Mouse (Mus musculus) adrenal gland, adult 2 months (tissue): ENCODE measurements at regions not wholly inside any gene's neighbourhood (a gene's known extent, or its start where the extent isn't known, plus 50 kb on each side); places are given as distances from the start of the nearest gene placed in this dataset.
"Not testable (repeated sequence)": the region's sequence is repeated elsewhere in the genome, so short reads cannot be mapped to it uniquely, and the experiment has no call there.

ENCODE experiments used
- DNase-seq: peaks from one replicate; pipeline ENCODE4 v3.0.0; 2021

DNA sequence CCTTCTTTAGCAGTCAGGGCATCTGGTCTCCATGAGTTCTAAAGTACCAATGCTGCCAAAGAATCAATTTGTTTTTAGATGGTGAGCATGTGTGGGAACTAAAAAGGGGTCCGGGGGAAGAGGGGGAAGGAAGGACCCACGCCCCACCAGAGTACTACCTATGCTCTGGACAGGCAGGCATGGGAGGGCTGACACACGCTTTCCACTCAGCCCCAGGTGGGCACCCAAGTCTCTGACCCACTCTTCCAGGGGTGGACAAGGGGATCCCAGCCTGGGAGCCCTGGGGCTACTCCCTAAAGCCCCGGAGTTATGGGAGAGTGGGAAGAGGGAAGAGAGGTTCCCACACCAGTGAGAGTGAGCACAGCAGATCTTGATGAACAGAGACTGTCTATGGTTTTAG lies 1446.9 kb downstream of the Zfp704 start:
- no peak for DNase-seq

DNA sequence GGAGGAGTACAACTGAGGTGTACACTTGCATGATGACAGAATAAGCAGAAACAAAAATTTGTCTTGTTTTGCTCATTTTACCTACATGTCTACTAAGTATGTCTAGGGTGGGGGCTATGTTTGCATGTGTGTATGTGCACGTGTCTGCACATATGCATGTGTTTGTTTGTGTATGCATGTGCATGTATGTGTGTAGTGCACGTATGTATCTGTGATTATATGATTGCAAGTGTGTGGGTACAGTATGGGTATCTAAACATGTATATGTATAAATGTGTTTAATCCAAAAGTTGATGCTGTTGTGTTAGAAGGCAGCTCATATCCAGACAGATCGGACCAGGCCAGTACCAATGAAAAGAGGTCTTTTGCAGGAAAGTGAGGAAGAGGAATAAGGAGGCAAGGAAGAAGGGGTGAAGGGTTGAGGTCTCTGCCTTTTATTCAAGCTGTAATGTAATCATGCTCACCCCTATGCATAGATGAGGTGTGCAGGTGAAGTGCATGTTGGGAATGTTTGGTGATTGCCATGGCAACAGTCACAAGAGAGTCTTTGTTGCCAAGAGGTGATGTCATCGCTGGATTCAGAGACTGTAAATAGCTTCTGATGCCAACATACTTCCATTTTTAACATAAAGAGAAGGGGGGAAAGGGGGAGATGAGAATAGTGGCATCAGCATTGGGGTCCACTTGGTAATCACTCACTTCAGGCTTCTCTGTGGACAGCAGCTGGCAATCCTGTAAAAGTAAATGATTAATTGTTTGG lies 1447.7 kb downstream of the Zfp704 start:
- no peak for DNase-seq

DNA sequence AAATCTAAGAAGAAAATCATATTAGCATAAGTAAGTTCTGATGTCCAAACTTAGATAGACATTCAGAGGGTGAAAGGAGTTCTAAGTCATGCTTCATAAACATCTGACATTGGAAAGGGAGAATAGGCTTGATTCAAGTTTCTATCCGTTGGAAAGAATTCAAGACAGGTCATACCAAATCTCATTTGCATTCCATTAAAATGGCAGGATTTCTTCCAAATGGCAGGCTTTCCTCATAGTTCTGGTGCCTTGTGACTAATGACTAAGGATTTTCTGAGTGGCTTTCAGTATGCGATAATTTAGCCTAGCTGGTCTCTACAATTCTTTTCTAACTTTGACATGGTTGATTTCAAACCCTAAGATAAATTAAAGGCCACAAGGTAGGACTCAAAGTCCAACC lies 1466.9 kb downstream of the Zfp704 start:
- DNase-seq: no peak

DNA sequence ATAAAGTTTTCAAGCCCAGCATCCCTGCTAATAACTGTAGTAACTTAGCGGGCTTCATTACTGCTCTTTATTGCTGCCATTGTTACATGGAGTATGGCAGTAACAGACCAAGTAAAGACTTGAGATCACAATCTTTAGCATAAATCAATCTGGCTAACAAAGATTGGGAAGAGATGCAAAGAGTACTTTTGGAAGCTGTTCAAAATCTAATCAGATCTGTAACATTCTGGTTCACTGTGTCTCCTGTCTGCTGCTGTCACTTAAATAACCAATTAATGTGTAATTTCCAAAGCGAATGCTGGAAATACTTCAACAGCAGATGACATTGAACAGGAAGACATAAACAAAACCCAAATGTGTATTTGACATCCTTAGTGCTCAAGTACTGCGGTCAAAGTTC lies 1467.7 kb downstream of the Zfp704 start:
- DNase-seq: no peak

DNA sequence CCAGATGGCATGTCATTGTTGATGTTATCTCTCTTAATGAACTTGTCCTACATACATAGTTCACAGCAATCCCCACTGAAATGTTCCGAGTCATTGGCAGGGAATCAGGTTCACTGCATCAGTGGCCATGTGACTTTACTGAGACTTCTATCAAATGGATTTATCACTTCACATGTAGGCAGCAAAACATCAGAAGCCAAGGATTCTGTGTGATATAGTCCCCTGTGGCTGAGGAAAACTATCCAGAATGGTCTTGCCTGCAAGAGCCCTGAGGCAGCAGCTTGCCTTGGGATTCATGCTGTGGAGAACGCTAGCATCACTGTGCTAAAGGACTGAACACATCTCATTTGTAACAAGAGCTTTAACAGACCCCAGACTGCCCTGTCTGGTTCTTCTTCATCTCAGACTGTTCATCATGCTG lies 1468.2 kb downstream of the Zfp704 start:
- no peak for DNase-seq

DNA sequence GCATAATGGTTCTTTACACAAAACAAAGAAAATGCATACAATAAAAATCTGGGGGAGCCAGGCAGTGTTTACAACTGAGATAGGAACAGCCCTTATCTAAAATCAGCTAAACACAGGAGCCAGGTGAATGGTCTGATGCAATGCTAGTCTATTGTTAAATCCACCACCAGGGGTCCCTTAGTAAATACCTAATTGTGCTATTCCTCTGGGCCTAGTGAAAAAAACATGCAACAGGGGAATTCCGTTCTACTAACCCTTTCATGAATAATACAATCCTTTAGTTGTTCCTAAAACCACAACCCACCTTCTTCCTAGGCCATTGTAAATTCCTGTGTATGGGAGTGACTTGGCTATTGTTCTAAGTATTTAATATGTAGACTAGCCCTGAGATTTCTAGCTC lies 1486.2 kb downstream of the Zfp704 start:
- not testable (repeated sequence) for DNase-seq

DNA sequence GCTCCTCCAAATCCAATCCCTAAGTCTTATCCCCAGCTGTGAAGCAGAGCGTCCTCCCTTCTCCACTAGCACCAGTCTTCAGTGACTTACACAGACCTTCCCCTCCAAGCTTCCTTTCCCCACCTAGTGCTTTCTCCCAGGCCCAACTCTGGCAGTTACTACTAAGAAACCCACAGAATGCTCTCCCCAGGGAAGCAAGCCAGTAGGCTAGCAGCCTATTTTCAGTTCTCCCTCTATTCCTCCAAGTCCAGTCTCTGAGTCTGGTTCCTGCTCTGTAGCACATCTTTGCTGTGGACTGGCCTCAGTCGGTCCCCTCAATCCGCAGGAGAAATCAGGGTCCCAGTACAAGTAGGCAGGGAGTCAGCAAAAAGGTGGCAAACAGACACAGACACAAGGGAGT lies 1486.7 kb downstream of the Zfp704 start:
- no peak for DNase-seq

DNA sequence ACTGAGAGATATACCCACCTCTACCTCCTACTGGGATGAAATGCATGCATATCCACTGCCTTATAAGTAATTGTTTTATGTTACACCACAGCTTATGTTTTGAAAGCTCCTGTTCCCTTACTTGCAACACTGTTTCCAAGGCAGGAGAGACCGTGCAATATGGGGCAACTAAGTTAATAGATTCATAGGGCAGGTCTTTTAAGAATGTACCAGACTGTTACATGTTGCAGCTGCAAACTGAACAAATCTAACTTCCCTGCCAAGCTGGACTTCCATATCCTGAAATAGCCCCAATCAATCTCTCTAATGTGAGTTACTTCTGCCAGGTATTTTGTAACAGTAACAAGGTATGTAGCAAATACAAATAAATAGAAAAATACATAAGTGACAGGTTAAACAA lies 1478.0 kb upstream of the 1700008P02Rik start:
- DNase-seq: no peak

DNA sequence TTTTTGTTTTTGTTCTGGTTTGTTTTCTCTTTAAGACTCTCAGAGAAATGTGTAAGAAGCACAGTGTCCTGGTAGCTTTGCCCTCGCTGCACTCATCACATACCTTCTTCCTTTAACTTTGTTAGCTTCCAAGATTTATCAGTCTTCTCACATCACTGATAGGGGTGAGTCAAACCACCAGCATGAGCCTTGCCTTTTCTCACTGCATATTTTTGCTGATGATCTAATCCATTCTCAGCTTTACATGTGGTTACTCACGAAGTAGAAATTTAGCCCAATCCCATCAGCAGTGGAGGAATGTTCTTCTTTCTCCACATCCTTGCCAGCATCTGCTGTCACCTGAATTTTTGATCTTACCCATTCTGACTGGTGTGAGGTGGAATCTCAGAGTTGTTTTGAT lies 1464.5 kb upstream of the 1700008P02Rik start:
- no peak for DNase-seq

DNA sequence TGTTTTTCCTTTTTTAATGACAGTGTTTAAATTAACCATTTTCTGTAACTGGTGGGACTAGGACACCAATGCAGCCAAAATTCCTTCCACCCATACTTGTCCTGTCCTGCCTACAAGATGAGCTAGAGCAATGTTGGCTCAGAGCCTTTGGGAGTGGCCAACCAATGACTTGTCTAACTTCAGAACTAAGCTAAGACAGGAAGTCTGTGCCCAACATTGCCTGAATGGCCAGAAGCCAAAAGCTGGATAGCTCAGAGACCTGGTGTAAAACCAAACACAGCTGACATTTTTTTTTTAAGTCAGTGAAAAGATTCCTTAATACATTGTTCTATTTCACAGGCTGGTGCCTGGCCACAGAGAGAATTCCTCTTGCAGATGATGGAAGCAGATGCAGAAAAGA lies 1433.5 kb upstream of the 1700008P02Rik start:
- DNase-seq: no peak

DNA sequence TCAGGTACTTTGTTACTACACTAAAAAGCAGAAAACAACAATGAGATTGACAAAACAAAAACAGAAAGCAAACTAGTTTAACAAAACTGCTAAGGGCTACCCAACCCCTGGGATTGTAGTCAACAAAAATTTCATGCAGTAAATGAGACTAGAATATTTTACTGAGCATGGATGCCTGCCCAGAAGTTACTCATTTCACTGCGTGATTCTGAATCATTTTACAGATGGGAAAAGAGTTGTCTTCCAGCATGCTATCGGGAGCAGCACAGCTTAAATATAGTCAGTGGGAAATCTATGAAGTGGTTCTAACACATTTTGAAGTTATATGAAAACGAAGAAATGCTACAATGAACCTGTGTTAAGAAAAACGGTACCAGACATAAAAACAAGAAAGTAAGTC lies 1430.9 kb upstream of the 1700008P02Rik start:
- peak; percentile 64 for DNase-seq

DNA sequence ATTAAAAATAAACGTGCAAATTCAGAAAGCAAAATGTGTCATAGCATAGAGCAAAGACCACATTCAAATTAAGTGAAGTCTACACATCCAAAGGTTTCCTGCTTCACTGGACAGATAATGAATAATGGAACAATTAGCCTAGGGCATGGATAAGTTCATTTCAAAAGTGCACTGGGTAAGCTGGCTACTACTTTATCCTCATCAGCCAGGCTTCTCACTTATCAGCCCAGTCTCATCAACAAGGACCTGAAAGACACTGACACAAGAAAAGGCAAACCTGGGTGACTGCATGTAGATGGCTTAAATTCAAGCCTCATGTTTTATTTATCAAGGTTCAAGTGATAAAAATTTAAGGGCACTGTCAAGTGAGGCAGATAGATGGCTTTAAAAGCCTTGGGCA lies 1429.5 kb upstream of the 1700008P02Rik start:
- DNase-seq: peak; percentile 17

DNA sequence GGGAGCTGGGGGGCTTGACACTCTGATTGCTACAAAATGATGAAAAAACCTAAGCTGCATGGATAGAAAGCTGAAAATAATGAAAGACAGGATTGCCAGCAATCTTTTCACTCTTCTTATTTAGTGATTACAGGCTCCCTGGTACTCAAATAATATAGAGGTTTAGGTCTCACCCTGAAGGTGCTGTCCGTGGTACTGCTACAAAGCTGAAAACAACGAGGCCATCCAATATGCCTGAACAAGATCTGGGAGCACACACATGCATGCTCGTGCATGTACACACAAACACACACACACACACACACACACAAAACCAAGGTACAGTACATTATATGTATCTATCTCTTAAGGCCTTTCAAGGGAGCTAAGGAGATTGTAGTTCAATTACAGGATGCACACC lies 1426.1 kb upstream of the 1700008P02Rik start:
- DNase-seq: no peak

DNA sequence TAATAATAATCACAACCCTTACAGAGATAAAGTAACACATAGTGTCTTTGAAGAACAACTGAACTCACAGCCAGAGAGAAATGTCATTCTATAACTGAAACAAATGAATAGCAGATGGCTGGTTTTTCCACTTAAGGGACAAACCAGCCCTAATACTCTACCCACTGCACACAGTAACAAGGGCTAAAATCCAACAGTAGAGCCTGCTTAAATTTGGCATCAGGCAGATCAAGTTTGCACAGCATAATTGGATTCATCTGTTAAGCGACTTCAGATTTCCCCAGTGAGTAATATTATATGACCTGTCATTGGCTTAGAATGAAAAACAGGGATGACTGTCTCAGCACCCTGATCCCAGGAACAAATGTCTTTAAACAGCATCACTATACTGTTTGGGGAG lies 1416.5 kb upstream of the 1700008P02Rik start:
- DNase-seq: no peak

DNA sequence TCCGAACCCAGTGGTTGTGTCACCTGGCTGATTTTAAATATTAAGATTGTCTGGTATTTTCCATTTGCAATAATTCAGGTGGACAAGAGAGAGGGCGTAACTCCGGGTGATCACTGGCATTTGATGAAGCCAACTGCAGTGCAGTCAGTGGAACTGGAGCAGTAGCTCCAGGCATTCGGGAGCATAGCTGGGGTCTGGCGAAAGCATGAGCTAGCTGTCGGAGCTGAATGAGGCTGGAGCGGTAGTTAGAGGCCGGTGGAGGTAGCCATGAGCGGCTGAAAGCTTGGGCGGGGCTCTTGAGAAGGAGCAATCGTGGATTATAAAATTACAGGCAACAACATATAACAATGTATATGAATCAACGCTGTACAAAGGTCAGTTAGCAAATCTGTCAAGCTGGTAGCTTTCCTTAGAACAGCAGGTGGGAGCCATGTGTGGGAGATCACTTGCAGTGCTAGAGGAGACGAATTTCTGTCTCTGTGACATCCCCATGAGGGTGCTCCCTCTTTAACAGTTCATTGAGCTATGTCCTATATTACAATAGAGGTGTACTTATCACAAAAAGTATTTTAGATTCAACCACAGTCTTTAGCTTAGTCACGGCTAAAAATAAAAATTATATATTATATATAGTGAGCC lies 1415.0 kb upstream of the 1700008P02Rik start:
- no peak for DNase-seq

DNA sequence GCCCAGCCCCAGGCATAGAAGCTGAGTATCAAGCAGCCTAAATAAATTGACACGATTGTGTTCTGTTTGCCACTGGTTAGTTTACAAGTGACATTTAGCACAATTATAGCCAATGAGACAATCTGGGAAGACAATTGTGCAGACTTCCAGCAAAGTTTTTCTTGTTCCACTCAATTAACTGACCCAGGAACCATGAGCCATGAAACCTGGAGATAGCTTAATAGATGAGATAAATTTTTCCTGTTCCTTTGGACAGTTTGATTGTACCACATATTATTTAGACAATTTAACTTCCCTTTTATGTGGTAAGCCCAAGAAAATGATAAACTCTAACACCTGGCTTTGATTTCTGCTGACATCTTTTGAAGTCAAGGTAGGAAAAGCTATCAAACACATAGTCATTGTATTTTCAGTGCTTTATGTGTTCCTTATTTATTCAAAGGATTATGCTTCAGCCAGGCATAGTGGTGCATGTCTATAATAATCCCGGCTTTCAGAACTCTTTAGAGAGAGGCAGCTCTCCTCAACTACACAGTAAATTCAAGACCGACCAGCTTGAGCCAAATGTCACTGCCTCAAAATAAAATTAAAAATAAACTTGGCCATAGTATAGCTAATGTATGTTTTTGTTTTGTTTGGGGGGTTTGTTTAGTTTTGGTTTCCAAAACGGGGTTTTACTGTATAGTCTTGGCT lies 1406.2 kb upstream of the 1700008P02Rik start:
- no peak for DNase-seq

DNA sequence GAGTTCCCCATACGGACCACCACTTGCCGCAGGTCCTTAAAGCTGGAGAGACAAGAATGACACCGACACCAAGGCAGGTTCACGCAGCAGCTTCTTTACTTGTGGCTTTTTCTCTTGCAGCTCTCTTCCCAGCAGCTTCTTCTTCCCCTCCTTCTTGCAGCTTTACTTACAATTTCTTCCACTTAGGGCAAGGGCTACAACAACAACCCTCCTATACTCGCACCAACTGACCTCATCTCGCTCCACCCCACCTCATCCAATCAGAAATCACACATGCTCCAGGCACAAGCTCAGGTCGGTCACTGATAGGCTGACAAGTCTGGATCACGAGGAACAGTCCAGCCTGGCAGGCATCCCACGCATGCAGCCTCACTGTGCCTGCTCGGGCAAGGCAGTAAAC lies 1402.4 kb upstream of the 1700008P02Rik start:
- no peak for DNase-seq

DNA sequence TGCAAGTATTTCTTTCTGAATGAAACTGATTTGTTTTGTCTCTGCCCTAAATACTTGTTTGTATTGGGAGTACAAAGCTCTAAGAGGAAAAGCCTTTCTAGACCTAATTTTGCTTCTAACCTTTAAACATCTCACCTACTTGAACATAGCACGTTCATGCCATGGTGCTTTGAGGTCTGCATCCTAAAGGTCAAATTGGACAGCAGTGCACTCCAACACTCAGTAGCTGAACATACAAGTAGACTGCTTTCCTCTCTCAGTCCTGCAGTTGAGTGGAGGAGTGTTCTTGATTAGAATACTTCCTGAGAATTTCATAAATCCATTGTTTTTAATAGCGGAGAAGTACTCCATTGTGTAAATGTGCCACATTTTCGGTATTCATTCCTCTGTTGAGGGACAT lies 1397.2 kb upstream of the 1700008P02Rik start:
- DNase-seq: no peak

DNA sequence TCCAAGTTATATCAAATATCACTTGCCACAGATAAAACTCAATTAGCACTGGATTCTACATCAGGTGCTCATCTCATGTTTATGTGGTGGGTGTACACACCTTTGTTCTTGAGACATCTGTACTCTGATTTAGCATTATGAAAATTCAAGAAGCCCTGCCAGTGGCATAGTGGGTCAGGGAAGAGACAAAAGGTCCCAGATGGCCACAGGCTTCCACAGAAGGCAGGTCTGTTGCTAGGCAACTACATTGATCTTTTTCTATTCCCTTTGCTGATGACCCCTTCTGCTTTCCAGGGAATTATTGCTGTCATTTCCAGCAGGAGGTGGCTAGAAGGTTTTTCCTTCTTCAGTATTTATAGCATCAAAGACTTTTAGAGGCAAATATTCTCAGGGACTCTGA lies 1396.7 kb upstream of the 1700008P02Rik start:
- no peak for DNase-seq

DNA sequence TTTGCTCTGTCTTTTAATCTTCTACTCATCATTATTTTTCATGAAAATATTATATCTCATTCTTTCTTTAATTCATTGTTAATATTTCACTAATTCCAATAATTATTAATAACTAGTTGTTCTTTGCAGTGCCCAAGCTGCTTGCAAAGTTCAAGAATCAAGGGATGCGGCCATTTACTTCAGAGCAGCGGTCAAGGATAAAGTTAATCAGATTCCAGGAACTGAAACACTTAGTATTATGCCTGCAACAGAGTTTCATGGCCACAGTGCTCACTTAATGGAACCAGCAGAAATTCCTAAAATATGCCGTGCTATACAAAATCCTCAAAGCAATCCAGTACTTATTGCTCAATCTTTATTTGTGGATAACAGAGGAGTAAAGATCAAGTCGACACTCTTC lies 1389.7 kb upstream of the 1700008P02Rik start:
- no peak for DNase-seq

DNA sequence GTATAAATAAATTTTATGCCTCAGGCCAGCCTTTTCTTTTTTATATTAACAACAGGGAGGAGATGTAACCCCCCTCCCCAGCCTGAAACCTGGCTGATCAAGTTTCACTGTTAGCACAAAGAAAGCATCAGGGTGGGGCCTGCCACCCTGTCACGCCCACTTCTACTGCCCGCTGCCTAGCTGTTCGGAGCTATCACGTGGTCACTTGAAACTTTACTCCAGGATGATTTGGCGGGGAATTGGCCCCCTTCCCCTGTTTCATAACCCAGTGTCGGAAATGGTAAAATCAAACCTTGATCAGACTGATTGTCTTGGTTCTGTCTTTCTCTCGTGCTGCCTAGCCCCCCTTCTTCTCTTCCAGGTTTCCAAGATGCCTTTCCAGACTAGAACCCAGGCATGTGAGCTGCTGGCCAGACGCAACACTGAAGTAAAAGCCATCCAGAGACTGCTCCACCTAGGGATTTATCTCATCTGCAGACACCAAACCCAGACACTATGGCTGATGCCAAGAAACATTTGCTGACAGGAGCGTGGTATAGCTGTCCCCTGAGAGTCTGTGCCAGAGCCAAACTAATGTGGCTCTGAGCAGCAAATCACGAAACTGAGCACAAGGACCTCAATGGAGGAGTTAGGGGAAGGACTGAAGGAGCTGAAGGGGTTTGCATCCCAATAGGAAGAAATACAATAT lies 1386.6 kb upstream of the 1700008P02Rik start:
- no peak for DNase-seq

DNA sequence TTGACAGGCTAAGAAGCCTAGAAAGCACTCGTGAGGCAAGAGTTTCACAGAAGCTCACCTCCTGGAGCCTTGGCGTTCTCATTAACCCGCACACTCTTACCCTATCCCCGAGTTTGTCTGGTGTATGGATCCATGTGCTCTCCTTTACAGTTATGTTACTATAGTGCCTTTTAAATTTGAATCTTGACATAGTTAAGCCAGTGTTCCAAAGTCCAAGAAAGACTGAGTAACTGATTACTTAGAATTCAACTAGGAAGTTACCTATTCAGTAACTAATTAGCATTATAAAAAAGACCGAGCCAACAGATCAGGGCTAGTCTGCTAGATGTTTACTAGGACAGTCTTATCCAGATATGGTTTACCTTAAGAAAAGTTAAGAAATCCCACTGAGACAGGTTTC lies 1386.0 kb upstream of the 1700008P02Rik start:
- DNase-seq: no peak

DNA sequence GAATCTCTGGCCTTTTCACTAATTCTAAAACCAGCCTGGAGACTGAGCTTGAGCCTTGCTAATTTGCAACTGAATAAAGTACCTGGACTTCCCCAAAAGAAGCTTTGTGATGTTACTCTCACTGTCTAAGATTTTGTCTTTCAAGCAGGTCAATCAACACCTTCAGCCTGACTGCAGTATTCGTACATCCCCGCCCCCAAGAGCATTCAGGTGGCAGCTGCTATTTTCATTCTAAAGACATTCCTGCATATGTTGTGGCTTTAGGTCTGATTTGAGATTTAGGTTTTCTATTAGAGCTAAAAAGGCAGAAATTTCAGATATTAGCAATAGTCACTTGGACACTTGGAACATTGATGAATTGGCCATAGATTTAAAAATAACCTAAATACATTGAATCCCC lies 1385.4 kb upstream of the 1700008P02Rik start:
- not testable (repeated sequence) for DNase-seq
